Mouse (Mus musculus): ENCODE data around the gene Klf9. TPM values are rescaled to one million over a fixed set of nuclear protein-coding genes. Genes with fewer than 3 reads are reported as not detected.

Gene Klf9
- total RNA-seq (2015): 19.0 and 20.1 TPM in 2 replicates
- total RNA-seq (2017): 13.3 and 16.0 TPM in 2 replicates

GRCm38 (mm10) chr19:23140689-23141317, at the start of gene Klf9:
Gene Klf9, plus strand, starts transcription at chr19:23141226.
- ATAC-seq (replicated peaks; ENCODE audit: poor library complexity): peak; percentile 71

DNA sequence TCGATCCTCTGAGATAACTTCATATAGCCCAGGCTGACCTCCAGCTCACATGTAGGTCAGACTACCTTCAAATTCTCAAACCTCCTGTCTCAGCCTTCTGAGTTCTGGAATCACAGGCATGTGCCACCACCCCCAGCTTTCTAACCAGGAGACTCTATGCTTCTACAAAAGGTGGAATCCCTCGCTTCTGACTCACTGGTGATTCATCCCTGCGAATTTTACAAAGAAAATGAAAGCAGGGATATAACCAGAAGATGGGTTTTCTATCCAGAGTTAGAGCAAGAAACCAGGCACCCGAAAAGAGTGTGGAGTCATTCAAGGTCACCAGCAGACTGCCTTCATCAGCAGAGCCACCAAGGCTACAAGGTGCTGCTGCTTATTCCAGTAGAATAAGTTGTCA, 49.4 kb upstream of the Klf9 start:
- no peak for ATAC-seq (replicated peaks; ENCODE audit: poor library complexity)

DNA sequence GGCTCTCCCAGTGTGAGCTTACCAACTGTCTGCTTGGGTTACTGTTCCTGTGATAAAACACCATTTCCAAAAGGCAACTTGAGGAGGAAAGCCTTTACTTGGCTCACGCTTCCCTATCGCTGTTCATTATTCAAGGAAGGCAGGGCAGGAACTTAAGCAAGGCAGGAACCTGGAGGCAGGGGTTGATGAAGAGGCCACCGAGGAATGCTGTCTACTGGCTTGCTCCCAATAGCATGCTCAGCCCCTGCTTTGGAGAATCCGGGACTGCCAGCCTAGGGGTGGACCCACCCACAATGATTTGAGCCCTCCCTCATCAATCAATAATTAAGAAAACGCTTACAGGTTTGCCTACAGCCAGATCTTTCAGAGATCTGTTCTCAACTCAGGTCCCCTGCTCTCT, 47.5 kb upstream of the Klf9 start:
- ATAC-seq (replicated peaks; ENCODE audit: poor library complexity): no peak

GRCm38 (mm10) chr19:23094906-23095305, 46.1 kb upstream of the Klf9 start:
- ATAC-seq (replicated peaks; ENCODE audit: poor library complexity): no peak

DNA sequence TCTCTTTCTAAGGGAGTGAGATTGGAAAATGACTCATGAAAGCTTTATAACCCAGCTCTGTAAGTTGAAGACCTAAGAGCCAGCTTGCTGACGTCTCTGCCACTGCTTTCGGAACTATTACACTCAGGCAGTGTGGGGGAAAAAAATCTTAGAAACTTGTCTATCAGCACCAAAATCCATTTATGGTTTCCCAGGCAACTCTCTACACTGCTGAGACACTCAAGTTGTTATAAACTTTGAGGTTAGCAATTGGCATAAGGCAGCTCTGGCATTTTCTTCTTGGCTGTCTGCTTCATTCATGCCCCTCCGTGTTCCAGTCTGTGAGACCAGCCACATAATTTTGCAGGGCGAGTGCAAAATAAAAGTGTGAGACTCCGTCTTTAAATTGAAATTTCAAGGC, 34.2 kb upstream of the Klf9 start:
- ATAC-seq (replicated peaks; ENCODE audit: poor library complexity): no peak

DNA sequence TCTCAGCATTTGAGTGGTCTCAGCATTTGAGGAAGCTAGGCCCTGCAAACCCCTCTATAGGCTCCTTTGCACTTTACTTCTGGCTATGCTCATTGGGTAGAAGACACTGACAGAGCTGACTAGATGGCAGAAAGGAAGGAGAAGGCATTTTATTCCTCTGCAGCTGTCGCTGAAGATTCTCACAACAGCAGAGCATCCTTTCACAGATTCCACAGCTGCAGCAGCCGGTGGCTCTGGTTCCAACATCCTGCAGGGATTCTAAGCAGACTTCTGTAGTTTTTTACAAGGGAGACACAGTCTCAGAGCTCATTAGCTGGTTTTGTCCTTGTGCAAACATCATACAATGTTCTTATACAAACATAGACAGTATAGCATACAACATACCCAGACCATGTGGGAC, 33.7 kb upstream of the Klf9 start:
- no peak for ATAC-seq (replicated peaks; ENCODE audit: poor library complexity)

DNA sequence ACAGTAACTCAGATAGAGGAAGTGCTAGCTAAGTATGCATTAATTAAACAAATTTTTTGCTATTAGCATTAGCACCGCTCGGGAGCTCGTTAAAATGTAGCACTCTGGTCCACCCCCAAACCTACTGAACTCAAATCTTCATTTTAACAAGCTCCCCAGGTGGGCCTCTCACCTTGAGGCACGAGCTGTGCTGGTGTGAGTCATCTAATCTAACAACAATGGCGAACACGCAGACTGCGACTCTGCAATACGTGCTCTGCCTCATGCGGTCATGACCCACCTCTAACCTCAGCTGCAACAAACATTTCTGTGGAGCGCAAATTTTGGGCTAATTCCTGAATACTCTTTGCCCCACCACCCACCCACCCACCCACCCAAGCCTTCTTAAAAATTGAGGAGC, 19.2 kb upstream of the Klf9 start:
- no peak for ATAC-seq (replicated peaks; ENCODE audit: poor library complexity)

- no peak for ATAC-seq (replicated peaks; ENCODE audit: poor library complexity)
These were observed 16.9 kb upstream of the Klf9 start for GRCm38 (mm10) chr19:23124023-23124550.

DNA sequence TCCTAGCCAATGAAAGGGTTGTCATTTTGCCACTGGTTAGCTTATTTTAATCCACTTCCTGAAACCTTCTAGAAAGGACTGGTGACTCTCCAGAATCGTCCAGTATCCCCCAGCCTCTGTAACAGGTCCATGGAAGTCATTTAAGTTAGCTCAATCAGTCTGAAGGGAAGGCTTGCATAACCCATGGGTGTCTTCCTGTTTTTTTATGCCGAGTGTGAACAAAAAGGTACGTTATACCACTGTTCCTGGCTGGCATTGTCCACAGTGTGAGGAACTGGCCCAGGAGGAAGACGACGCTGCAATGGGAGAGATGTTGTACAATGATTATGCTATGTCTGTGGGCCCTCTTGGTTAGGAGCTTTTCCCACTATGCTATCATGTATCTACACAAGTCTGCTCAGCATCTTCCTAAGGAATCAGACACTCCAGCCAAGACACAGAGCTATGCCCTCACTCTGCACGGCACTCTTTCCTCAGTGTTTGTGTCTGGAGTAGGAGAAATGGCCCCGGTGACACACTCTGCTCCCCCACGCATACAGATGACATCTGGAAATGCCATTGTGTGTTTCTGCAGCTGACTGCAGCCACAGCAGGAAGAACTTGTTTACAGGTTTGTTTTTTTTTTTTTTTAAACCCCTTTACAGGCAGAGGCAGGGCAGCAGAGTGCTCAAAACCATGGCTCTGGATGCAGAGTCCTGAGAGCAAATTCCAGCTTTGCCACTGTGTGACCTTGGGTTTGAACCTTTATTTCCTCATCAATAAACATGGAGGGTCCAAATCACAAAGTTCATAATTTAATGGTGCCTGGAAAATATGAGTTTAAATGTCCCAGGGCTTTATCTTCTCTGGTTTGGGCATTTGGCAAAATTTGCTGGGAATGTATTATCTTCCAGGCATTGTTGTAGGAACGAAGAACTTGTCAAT, 15.5 kb upstream of the Klf9 start:
- ATAC-seq (replicated peaks; ENCODE audit: poor library complexity): peak; percentile 81

GRCm38 (mm10) chr19:23129908-23130307, 11.1 kb upstream of the Klf9 start:
- peak; percentile 52 for ATAC-seq (replicated peaks; ENCODE audit: poor library complexity)

DNA sequence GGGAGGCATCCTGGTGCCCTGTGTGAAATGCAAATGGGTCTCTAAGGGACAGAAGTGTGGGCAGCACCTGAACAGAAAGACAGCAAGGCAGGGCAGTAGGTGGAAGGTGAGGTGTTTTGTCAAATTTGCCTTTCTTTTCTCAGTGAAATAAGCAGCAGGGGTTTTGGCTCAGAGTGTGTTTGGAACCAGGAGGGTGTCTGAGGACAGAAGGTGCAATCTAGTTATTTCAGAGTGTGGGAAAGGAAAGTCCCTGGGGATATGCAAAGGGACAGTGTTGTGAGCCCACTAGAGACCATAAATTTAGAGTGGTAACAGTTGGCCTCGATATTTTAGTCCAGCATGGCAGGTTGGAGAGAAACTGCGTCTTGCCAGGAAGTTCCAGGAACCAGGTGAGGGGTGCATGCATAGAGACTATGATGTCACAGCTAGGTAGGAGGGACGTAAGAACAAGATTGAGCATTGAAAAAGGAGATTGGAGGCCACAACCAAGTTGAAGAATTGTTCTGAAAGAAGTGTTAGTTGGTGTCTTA, 8.9 kb upstream of the Klf9 start:
- ATAC-seq (replicated peaks; ENCODE audit: poor library complexity): no peak

GRCm38 (mm10) chr19:23132720-23133426, 8.2 kb upstream of the Klf9 start:
- ATAC-seq (replicated peaks; ENCODE audit: poor library complexity): no peak

- no peak for ATAC-seq (replicated peaks; ENCODE audit: poor library complexity)
These were observed 7.5 kb upstream of the Klf9 start for GRCm38 (mm10) chr19:23133427-23134094.

GRCm38 (mm10) chr19:23134095-23134440, 7.0 kb upstream of the Klf9 start:
- peak; percentile 40 for ATAC-seq (replicated peaks; ENCODE audit: poor library complexity)

- peak; percentile 54 for ATAC-seq (replicated peaks; ENCODE audit: poor library complexity)
These were observed 6.4 kb upstream of the Klf9 start for GRCm38 (mm10) chr19:23134441-23135301.

- peak; percentile 40 for ATAC-seq (replicated peaks; ENCODE audit: poor library complexity)
These were observed 5.5 kb upstream of the Klf9 start for GRCm38 (mm10) chr19:23135349-23136201.

DNA sequence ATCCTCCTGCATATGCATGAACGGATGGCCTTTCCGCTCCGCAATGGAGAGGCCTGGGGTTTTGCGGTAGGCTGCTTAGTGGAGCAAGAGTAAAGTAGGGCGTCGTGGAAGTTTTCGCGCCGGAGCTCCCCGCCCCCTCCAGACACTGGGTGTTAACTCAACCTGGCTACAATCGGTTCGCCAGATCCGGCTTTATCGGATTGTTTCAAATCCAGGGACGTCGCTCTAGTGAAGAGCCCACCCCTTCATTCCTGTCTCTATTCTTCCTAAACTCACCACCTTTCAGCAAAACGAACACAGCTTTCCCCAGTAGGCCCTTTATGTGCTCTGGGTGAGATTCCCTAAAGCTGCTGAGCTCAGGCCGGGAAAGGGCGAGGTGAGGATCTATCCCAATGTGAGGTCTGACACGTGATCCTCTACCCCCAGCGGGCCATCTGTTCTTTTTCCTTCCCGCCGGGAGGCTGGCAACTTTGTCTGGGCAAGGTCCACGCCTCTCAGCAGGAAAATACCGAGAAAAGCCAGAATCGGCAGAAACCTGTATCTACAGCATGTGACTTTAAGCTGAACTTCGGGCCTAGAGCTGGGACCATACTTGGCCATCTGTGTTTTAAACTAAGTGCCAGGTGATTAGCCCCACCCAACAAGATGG, 4.7 kb upstream of the Klf9 start:
- no peak for ATAC-seq (replicated peaks; ENCODE audit: poor library complexity)

DNA sequence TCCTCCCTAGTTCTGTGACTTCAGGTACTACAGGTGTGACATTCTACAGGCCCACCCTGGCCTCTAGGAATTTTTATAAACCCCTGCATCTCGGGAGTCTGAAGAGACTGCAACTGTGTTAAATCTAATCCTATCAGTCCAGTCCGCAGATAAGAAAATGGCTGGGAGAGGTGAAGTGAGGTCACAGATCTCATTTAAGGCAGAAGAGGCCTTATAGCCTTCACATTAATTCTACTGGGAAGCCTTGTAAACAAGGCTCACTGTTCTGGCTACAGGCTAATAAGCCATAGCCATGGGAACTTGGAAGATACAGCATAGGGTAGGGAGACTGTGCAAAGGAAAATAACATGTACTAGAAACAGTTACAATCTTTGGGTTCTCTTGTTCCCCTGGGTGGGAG, 3.7 kb upstream of the Klf9 start:
- ATAC-seq (replicated peaks; ENCODE audit: poor library complexity): no peak
